Mouse (Mus musculus): ENCODE data around the gene Icam1. TPM values are rescaled to one million over a fixed set of nuclear protein-coding genes. Genes with fewer than 3 reads are reported as not detected.
A peak's percentile ranks its signal among the peaks of the same experiment; 100 is the strongest.

The Icam1 gene
- polyA plus RNA-seq, 1 experiment from 2014 or later, result 3.9 TPM

DNA sequence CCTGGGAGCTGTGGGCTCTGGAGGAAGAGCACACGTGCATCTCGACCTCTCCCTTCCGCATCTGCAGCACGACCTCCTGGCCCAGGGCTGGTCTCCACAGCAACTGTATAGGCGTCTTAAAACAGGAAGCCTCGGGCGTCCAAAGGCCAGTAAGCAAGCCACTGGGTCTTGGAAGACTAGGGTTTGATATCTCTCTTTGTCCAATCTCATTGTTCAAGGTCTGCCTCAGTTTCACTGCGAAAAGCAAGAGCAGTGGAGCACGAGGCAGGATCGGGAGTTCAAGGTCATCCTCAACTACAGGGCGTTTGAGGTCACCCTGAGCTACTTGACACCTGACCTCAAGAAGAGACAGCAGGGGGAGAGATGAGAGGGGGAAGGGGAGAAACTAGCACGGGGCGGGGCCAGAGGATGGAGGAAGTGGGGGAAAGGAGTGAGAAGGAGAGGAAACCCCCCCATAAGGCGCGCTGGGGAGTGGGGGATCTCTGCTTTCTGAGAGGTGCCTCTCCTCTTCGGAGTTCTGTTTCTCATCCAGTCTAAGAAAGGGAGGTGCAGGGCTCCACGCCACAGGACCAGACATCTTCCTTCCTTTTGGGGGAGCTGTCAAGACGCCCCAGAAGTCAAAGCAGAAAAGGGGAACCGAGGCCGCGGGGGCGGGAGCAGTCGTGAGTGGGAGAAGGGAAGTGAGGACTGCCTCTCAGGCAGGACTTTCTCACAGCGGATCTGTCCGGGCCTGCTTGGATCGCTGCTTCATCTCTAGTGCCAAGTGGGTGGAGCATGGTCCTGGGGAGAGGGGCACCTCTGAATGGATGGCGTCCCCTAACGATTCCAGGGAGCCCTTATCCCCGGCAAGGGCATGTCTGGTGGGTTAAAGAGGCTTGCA is 854 bp upstream of the Icam1 start:
- H3K27me3 ChIP-seq, result peaks cover 66% of the 10 kb centered on the region
- no peaks in the 10 kb centered on the region for H3K9me3 ChIP-seq
- peak overlapping the region; percentile 37 for H3K4me2 ChIP-seq (replicated peaks)
- 0 out of 2 replicates have a peak overlapping the region, but pooled peaks have one; percentile 20 for H3K9ac ChIP-seq (replicated peaks)
- H3K36me3 ChIP-seq, result no peaks in the 10 kb centered on the region
- ATAC-seq, result no peak
- no peak overlapping the region for H3K27ac ChIP-seq
- H3K4me1 ChIP-seq (replicated peaks), result peaks cover 10% of the 10 kb centered on the region
- WGBS, result 3% methylated on average over 28 of the region's 29 CpGs
- H3K4me3 ChIP-seq (replicated peaks), result peak overlapping the region; percentile 4

DNA sequence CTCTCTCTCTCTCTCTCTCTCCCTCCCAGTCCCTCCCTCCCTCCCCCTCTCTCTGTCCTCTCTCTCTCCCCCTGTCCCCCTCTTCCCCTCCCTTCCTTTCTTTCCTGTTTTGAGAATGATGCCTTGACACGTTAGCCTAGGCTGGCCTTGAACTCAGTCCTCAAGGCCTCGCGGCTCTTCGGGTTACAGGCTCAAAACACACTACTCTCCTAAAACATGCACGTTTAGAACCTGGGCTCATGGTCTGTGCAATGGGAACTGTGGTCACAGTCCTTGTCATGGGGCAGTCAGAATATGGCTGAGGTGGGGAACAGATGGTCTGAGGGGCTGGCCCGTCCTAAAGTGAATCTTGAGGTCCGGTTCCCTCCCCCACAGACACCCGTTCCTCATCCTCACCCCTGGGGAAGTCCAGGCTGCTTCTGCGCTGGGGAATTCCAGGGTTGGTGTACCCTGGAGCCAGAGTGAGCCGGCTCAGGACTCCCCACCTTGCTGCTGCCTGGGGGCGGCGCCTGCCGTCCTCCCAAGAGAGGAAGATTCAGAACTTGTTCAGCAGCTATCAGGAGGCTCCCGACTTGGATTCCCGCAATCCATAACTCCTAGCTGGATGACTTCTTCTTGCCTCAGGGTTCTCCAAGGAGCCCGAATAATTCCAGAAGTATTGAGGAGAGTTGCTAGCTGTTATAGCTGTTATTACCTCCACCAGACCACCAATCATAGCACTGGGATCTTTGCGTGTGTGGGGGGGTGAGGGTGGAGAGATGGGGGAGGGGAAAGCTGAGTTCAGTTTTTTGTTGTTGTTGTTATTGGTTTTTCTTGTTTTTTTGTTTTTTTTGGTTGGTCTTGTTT is 769 bp downstream of the Icam1 start:
- Histone ChIP-seq H3K4me2 (replicated peaks) (no peak overlapping the region), H3K9ac (replicated peaks) (no peak overlapping the region), H3K27me3 (peaks cover 67% of the 10 kb centered on the region), H3K4me1 (replicated peaks) (peaks cover 10% of the 10 kb centered on the region), H3K27ac (no peak overlapping the region), H3K36me3 (no peaks in the 10 kb centered on the region), H3K9me3 (no peaks in the 10 kb centered on the region), H3K4me3 (replicated peaks) (no peak overlapping the region)
- 5% methylated on average over 17 of the region's 17 CpGs for WGBS
- ATAC-seq, result no peak

DNA sequence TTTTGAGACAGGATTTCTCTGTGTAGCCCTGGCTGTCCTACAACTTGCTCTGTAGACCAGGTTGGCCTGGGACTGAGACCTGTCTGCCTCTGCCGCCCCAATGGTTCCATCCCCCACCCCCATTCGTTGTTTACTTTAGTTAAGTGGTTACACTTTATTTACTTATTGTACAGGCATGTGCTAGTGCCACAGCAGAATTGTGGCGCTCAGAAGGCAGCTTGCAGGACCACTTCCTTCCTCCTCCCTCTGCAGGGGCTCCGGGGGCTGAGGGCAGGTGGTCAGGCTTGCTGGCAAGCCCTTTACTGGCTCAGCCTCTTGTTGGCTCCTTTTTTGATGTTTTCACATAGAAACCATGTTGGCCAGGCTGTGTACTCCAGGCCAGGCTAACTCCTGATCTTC is 1.4 kb downstream of the Icam1 start:
- H3K4me2 ChIP-seq (replicated peaks), result no peak overlapping the region
- peaks cover 70% of the 10 kb centered on the region for H3K27me3 ChIP-seq
- no peaks in the 10 kb centered on the region for H3K9me3 ChIP-seq
- H3K4me1 ChIP-seq (replicated peaks), result peaks cover 10% of the 10 kb centered on the region
- 38% methylated on average over 4 of the region's 4 CpGs for WGBS
- H3K27ac ChIP-seq, result no peak overlapping the region
- no peak for ATAC-seq
- no peaks in the 10 kb centered on the region for H3K36me3 ChIP-seq
- H3K9ac ChIP-seq (replicated peaks), result no peak overlapping the region
- no peak overlapping the region for H3K4me3 ChIP-seq (replicated peaks)

DNA sequence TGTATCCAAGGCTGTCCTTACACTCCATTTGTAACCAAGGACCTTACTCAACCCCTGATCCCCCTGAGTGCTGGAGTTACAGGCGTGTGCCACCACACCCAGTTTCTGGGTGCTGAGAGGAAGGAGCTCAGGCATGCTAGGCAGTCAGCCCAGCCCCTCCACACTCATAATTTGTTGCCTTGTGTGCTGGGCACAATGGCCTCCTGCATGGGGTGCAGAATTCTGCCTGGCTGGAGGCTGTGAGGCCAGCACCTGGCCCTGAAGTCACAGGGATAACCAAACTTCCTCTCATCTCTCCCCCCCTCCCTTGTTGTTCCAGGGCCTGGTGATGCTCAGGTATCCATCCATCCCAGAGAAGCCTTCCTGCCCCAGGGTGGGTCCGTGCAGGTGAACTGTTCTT is 2.8 kb downstream of the Icam1 start:
- H3K9ac ChIP-seq (replicated peaks), result no peak overlapping the region
- peaks cover 67% of the 10 kb centered on the region for H3K27me3 ChIP-seq
- H3K9me3 ChIP-seq, result no peaks in the 10 kb centered on the region
- H3K4me1 ChIP-seq (replicated peaks), result peaks cover 10% of the 10 kb centered on the region
- H3K4me2 ChIP-seq (replicated peaks), result no peak overlapping the region
- H3K4me3 ChIP-seq (replicated peaks), result no peak overlapping the region
- 80% methylated on average over 2 of the region's 2 CpGs for WGBS
- H3K27ac ChIP-seq, result no peak overlapping the region
- ATAC-seq, result no peak
- H3K36me3 ChIP-seq, result no peaks in the 10 kb centered on the region

DNA sequence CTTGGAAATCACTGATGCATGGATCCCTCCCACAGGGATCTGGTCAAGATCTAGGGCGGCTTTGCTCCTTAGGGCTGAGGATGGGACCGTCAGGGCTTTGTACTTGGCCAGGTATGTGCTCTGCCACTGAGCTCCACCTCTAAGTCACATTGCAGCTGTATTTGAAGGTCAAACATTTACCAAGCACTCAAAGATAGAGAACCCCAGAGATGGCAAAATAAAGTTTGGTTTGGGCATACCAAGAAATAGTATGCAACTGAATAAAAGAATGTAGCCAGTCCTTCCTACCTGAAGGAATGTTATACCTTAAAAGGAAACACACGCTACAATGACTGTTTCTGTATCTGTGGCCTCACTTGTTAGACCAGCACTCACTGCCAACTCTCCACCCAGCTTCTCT is 5.6 kb downstream of the Icam1 start:
- no peaks in the 10 kb centered on the region for H3K36me3 ChIP-seq
- ATAC-seq, result no peak

DNA sequence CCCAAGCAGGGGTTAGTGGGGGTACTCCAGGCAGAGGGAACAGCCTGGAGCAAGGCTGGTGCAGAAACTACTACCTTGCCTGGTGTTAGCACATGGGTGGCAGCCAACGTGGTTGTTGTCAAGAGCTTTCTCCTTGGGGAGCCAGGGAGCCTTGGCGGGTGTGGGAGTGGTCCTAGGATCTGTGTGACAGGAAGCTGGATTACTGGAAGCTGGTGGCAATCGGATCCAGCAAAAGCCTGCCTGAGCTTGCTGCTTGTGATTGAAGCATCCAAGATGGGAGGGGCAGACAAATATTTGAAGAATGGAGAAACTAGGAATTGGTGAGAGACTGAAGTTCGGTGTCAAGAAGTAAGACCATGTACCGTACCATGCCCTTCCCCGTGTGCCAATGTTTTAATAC is 6.5 kb downstream of the Icam1 start:
- H3K27me3 ChIP-seq, result peaks cover 50% of the 10 kb centered on the region
- 68% methylated on average over 6 of the region's 6 CpGs for WGBS

More for the DNA sequence above, 5.6 kb downstream of the Icam1 start:
- H3K9ac ChIP-seq (replicated peaks), result no peak overlapping the region
- no peaks in the 10 kb centered on the region for H3K4me1 ChIP-seq (replicated peaks)
- no peak overlapping the region for H3K4me2 ChIP-seq (replicated peaks)
- 74% methylated on average over 3 of the region's 3 CpGs for WGBS
- H3K27me3 ChIP-seq, result peaks cover 51% of the 10 kb centered on the region
- H3K4me3 ChIP-seq (replicated peaks), result no peak overlapping the region
- no peak overlapping the region for H3K27ac ChIP-seq
- H3K9me3 ChIP-seq, result no peaks in the 10 kb centered on the region

DNA sequence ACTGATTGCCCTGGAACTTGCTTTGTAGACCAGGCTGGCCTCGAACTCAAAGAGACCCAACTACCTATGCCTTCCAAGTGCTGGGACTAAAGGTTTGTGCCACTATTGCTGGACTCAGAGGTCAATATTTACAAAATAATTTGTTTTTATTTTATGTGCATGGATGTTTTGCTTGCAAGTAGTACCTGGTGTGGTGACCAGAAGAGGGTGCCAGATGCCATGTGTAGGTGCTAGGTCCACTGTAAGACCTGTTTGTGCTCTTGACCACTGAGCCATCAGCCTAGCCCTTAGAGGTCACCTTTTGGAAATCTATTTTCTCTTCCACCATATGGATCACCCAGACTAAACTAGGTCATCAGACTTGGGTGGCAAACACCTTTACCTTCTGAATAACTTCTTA is 6.9 kb downstream of the Icam1 start:
- WGBS, result 84% methylated on average over 1 of the region's 1 CpGs

More for the DNA sequence above, 6.5 kb downstream of the Icam1 start:
- Histone ChIP-seq H3K4me3 (replicated peaks) (no peak overlapping the region), H3K4me1 (replicated peaks) (no peaks in the 10 kb centered on the region), H3K27ac (no peak overlapping the region), H3K9me3 (no peaks in the 10 kb centered on the region), H3K36me3 (no peaks in the 10 kb centered on the region), H3K9ac (replicated peaks) (no peak overlapping the region), H3K4me2 (replicated peaks) (no peak overlapping the region)
- ATAC-seq, result no peak

DNA sequence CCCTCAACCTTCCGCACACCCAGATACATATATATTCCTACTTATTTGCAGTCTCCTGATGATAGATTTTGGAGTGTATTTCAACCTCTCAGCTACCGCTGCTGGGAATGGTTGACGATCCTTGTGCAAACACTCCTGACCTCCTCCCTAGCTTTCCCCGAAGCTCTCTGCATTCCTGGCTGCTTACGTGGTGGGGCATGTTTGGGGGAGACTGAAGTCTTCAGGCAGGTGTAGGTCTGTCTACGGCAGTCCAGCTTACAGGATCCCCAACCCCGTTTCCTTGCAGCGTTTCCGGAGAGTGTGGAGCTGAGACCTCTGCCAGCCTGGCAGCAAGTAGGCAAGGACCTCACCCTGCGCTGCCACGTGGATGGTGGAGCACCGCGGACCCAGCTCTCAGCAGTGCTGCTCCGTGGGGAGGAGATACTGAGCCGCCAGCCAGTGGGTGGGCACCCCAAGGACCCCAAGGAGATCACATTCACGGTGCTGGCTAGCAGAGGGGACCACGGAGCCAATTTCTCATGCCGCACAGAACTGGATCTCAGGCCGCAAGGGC is 9.5 kb downstream of the Icam1 start:
- Histone ChIP-seq H3K9ac (replicated peaks) (no peak overlapping the region), H3K4me2 (replicated peaks) (no peak overlapping the region), H3K4me3 (replicated peaks) (no peak overlapping the region), H3K4me1 (replicated peaks) (peaks cover 11% of the 10 kb centered on the region), H3K36me3 (no peaks in the 10 kb centered on the region), H3K27ac (no peak overlapping the region), H3K9me3 (no peaks in the 10 kb centered on the region), H3K27me3 (peaks cover 59% of the 10 kb centered on the region)
- no peak for ATAC-seq
- WGBS, result 73% methylated on average over 19 of the region's 19 CpGs

More for the DNA sequence above, 6.9 kb downstream of the Icam1 start:
- H3K4me1 ChIP-seq (replicated peaks), result no peaks in the 10 kb centered on the region
- H3K36me3 ChIP-seq, result no peaks in the 10 kb centered on the region
- H3K9ac ChIP-seq (replicated peaks), result no peak overlapping the region
- H3K4me2 ChIP-seq (replicated peaks), result no peak overlapping the region
- H3K4me3 ChIP-seq (replicated peaks), result no peak overlapping the region
- H3K9me3 ChIP-seq, result no peaks in the 10 kb centered on the region
- ATAC-seq, result no peak
- H3K27me3 ChIP-seq, result peaks cover 50% of the 10 kb centered on the region
- no peak overlapping the region for H3K27ac ChIP-seq

DNA sequence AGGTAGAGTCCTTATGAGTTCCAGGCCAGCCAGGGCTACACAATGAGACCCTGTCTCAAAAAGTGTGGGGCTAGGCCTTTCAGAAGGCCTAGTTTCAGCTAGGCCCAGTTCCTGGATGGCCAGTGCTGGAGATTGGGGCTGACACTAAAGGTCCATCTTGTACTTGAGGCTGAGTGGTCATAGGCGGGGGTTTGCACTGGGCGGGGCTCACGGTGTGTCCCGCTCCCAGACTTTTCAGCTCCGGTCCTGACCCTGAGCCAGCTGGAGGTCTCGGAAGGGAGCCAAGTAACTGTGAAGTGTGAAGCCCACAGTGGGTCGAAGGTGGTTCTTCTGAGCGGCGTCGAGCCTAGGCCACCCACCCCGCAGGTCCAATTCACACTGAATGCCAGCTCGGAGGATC is 11.1 kb downstream of the Icam1 start:
- H3K27me3 ChIP-seq, result peaks cover 70% of the 10 kb centered on the region
- 84% methylated on average over 12 of the region's 12 CpGs for WGBS
- H3K9ac ChIP-seq (replicated peaks), result no peak overlapping the region
- H3K4me1 ChIP-seq (replicated peaks), result peaks cover 26% of the 10 kb centered on the region
- no peak overlapping the region for H3K27ac ChIP-seq
- no peaks in the 10 kb centered on the region for H3K36me3 ChIP-seq
- H3K4me2 ChIP-seq (replicated peaks), result no peak overlapping the region
- H3K4me3 ChIP-seq (replicated peaks), result no peak overlapping the region
- no peaks in the 10 kb centered on the region for H3K9me3 ChIP-seq
- ATAC-seq, result no peak

DNA sequence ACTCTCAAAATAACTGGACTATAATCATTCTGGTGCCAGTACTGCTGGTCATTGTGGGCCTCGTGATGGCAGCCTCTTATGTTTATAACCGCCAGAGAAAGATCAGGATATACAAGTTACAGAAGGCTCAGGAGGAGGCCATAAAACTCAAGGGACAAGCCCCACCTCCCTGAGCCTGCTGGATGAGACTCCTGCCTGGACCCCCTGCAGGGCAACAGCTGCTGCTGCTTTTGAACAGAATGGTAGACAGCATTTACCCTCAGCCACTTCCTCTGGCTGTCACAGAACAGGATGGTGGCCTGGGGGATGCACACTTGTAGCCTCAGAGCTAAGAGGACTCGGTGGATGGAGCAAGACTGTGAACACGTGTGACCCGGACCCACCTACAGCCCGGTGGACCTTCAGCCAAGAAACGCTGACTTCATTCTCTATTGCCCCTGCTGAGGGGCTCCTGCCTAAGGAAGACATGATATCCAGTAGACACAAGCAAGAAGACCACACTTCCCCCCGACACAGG is 12.0 kb downstream of the Icam1 start:
- no peak for ATAC-seq
- whole genome bisulfite sequencing, result 50% methylated on average over 8 of the region's 8 CpGs
- Histone ChIP-seq H3K4me2 (replicated peaks) (no peak overlapping the region), H3K4me1 (replicated peaks) (peaks cover 36% of the 10 kb centered on the region), H3K9ac (replicated peaks) (no peak overlapping the region), H3K36me3 (no peaks in the 10 kb centered on the region), H3K27ac (no peak overlapping the region), H3K27me3 (peaks cover 74% of the 10 kb centered on the region), H3K4me3 (replicated peaks) (no peak overlapping the region), H3K9me3 (no peaks in the 10 kb centered on the region)

DNA sequence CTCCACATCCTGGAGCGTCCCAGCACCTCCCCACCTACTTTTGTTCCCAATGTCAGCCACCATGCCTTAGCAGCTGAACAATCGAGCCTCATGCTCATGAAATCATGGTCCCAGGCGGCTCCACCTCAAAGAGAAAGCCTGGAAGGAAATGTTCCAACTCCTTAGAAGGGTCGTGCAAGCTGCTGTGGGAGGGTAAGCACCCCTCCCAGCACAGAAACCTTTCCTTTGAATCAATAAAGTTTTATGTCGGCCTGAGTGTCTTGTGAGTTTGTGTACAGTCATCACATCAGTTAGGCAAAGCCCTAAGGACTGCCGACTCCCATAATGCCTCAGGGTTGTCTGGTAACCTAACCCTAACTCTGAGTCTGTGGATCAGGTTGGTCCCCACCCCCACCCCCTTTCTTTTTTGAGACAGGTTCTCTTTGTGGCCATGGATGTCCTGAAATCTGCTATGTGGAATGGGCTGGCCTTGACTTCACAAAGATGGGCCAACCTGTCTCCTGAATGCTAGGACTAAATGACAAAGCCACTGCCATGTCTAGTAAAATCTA is 12.8 kb downstream of the Icam1 start:
- peaks cover 82% of the 10 kb centered on the region for H3K27me3 ChIP-seq
- WGBS, result 84% methylated on average over 6 of the region's 6 CpGs
- no peak overlapping the region for H3K4me2 ChIP-seq (replicated peaks)
- H3K9ac ChIP-seq (replicated peaks), result no peak overlapping the region
- H3K4me1 ChIP-seq (replicated peaks), result peaks cover 44% of the 10 kb centered on the region
- no peaks in the 10 kb centered on the region for H3K36me3 ChIP-seq
- ATAC-seq, result no peak
- H3K4me3 ChIP-seq (replicated peaks), result no peak overlapping the region
- H3K27ac ChIP-seq, result no peak overlapping the region
- no peaks in the 10 kb centered on the region for H3K9me3 ChIP-seq
